Mouse (Mus musculus): ENCODE data around the gene Srgap3.

DNA sequence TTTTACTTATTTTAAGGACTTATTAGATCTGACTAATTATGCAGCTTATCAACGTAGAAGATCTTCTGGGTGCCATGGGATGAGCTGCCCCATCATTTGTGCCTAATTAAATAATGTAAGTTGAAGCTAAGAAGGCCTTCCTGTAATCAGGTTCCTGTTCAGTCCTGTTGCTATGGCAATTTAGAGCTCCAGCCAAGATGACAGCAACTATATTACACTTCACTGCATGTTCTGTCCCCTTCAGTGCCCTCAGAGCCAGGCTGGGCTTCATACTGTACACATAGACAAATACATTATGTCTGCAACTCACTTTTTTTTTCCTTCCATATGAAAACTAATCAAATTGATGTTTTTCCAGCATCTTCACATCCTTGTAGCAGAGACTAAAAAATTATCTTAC lies 43.1 kb upstream of the Srgap3 start:
- TF ChIP-seq CTCF (IDR thresholded peaks at IDR 0.05; ENCODE audit: extremely low read depth, insufficient read depth, low read length): no peak
- TF ChIP-seq POLR2A (IDR thresholded peaks at IDR 0.05; ENCODE audit: extremely low read depth, insufficient read depth, low read length): no peak
